9 mouse cellular contexts compared by ENCODE assay signal in genomic region chr4:119157186-119157585, GRCm38 (mm10). TPM values are rescaled to one million over a fixed set of nuclear protein-coding genes. Genes with fewer than 3 reads are reported as not detected.
DNase-seq lines count a peak whose midpoint lies in the region; ATAC-seq lines count a peak whose summit lies in the region.
"Had no signal": no experiment of that assay in that cellular context is flagged by ENCODE, and none has a peak within 500 bp of the region (broad histone marks: within the 10 kb centered on the region; RNA-seq: fewer than 3 reads in every experiment).

No protein-coding gene starts in this region.

- no peak overlapping the region for H3K4me3 ChIP-seq in hindbrain, embryonic 11.5 days (ENCODE audit: low read depth, low read length)
- no peak overlapping the region for H3K4me3 ChIP-seq in hindbrain, embryonic 14.5 days (replicated peaks; ENCODE audit: low read length)
- H3K4me3 ChIP-seq: embryonic facial prominence, embryonic 15.5 days had no signal

- no peak overlapping the region for H3K4me2 ChIP-seq in hindbrain, embryonic 11.5 days (replicated peaks; ENCODE audit: low read depth, low read length)
- no peak overlapping the region for H3K4me2 ChIP-seq in hindbrain, embryonic 14.5 days (replicated peaks)
- H3K4me2 ChIP-seq: embryonic facial prominence, embryonic 15.5 days had no signal

- WGBS in hindbrain, embryonic 11.5 days = 37% methylated on average over 2 of the region's 2 CpGs
- WGBS in hindbrain, embryonic 14.5 days = 44% methylated on average over 2 of the region's 2 CpGs

- H3K27me3 ChIP-seq in hindbrain, embryonic 11.5 days (ENCODE audit: control insufficient read depth, insufficient read depth, low read length) = no peaks in the 10 kb centered on the region
- H3K27me3 ChIP-seq in hindbrain, embryonic 14.5 days (ENCODE audit: control insufficient read depth, insufficient read depth, low read length) = no peaks in the 10 kb centered on the region
- H3K27me3 ChIP-seq: embryonic facial prominence, embryonic 15.5 days had no signal

- ATAC-seq in hindbrain, embryonic 11.5 days (ENCODE audit: low FRiP score) = no peak
- ATAC-seq in hindbrain, embryonic 14.5 days (ENCODE audit: low FRiP score) = no peak
- ATAC-seq in inflammation-experienced regulatory T-cells, adult 6 months = peak; percentile 48

- H3K4me1 ChIP-seq in hindbrain, embryonic 11.5 days (replicated peaks; ENCODE audit: control insufficient read depth, insufficient read depth, low read length) = no peaks in the 10 kb centered on the region
- no peaks in the 10 kb centered on the region for H3K4me1 ChIP-seq in hindbrain, embryonic 14.5 days (replicated peaks; ENCODE audit: control insufficient read depth, insufficient read depth, low read length)
- H3K4me1 ChIP-seq: embryonic facial prominence, embryonic 15.5 days had no signal

- peak; percentile 71 for DNase-seq in hindbrain, embryonic 11.5 days (ENCODE audit: low spot score)
- no peak for DNase-seq in hindbrain, embryonic 14.5 days (ENCODE audit: low spot score)
- peak; percentile 44 to 64 for DNase-seq in urinary bladder, postnatal 36 days (ENCODE audit: low spot score in 2 of 2)
- DNase-seq in urinary bladder, adult 2 months (ENCODE audit: low spot score) = no peak
- DNase-seq in c-Kit-positive CD71-positive TER-119-negative erythroid progenitor cells, embryonic 14.5 days (ENCODE audit: low read depth) = peak; percentile 71
- DNase-seq in mesoderm, embryonic 11.5 days (ENCODE audit: low read depth, low spot score) = peak; percentile 64
- no peak for DNase-seq in frontal cortex, postnatal 10 days (ENCODE audit: low spot score in 2 of 2)

- no peaks in the 10 kb centered on the region for H3K9me3 ChIP-seq in hindbrain, embryonic 11.5 days (ENCODE audit: control insufficient read depth, low read length)
- H3K9me3 ChIP-seq in hindbrain, embryonic 14.5 days (ENCODE audit: control insufficient read depth, low read length) = no peaks in the 10 kb centered on the region
- H3K9me3 ChIP-seq: embryonic facial prominence, embryonic 15.5 days had no signal

- H3K36me3 ChIP-seq in hindbrain, embryonic 11.5 days (ENCODE audit: control insufficient read depth, insufficient read depth, low read length) = no peaks in the 10 kb centered on the region
- H3K36me3 ChIP-seq in hindbrain, embryonic 14.5 days (replicated peaks; ENCODE audit: control insufficient read depth, insufficient read depth) = no peaks in the 10 kb centered on the region
- H3K36me3 ChIP-seq: embryonic facial prominence, embryonic 15.5 days had no signal

- no peak overlapping the region for H3K27ac ChIP-seq in hindbrain, embryonic 11.5 days (ENCODE audit: low read depth, low read length)
- no peak overlapping the region for H3K27ac ChIP-seq in hindbrain, embryonic 14.5 days
- H3K27ac ChIP-seq: embryonic facial prominence, embryonic 15.5 days had no signal

- H3K9ac ChIP-seq in hindbrain, embryonic 11.5 days (ENCODE audit: low read depth, low read length) = no peak overlapping the region
- H3K9ac ChIP-seq in hindbrain, embryonic 14.5 days = no peak overlapping the region
- H3K9ac ChIP-seq: embryonic facial prominence, embryonic 15.5 days had no signal

RNA-seq across cellular contexts. Expression of gene Zfp691, which starts 16.8 kb away (rescaled TPM):
- 7.4 and 8.3 TPM in 2 replicates for polyA plus RNA-seq in hindbrain, embryonic 11.5 days (2014; fragmentation: Nextera tagmentation; extraction: Ambion mirVana)
- polyA plus RNA-seq in hindbrain, embryonic 14.5 days (2014; fragmentation: Nextera tagmentation; extraction: Ambion mirVana) = 3.2 and 4.9 TPM in 2 replicates
- 8.9 and 9.7 TPM in 2 replicates for polyA plus RNA-seq in urinary bladder, adult 2 months (2012; rRNA removed)
- 1 to 10 TPM; 4.2 to 5.4 (median 4.4) TPM for polyA plus RNA-seq in inflammation-experienced regulatory T-cells, adult 6 months (2017; shearing (Covaris generic))

RNA-seq across cellular contexts. Expression of gene Ermap, which starts 32.6 kb away (rescaled TPM):
- 9.9 and 11.1 TPM in 2 replicates for polyA plus RNA-seq in hindbrain, embryonic 11.5 days (2014; fragmentation: Nextera tagmentation; extraction: Ambion mirVana)
- polyA plus RNA-seq in hindbrain, embryonic 14.5 days (2014; fragmentation: Nextera tagmentation; extraction: Ambion mirVana) = 0.77 and 2.5 TPM in 2 replicates
- 0.15 and 0.33 TPM in 2 replicates for polyA plus RNA-seq in urinary bladder, adult 2 months (2012; rRNA removed)
- under 1 TPM; 0.10 to 0.82 (median 0.71) TPM for polyA plus RNA-seq in inflammation-experienced regulatory T-cells, adult 6 months (2017; shearing (Covaris generic))

RNA-seq across cellular contexts. Expression of gene Svbp, which starts 37.9 kb away (rescaled TPM):
- 177 and 201 TPM in 2 replicates for polyA plus RNA-seq in hindbrain, embryonic 11.5 days (2014; fragmentation: Nextera tagmentation; extraction: Ambion mirVana)
- 221 and 251 TPM in 2 replicates for polyA plus RNA-seq in hindbrain, embryonic 14.5 days (2014; fragmentation: Nextera tagmentation; extraction: Ambion mirVana)
- 48.0 and 51.4 TPM in 2 replicates for polyA plus RNA-seq in urinary bladder, adult 2 months (2012; rRNA removed)
- polyA plus RNA-seq in inflammation-experienced regulatory T-cells, adult 6 months (2017; shearing (Covaris generic)) = 10 to 100 TPM; 56.5 to 71.6 (median 62.1) TPM

RNA-seq across cellular contexts. Expression of gene Slc2a1, which starts 48.7 kb away (rescaled TPM):
- polyA plus RNA-seq in hindbrain, embryonic 11.5 days (2014; fragmentation: Nextera tagmentation; extraction: Ambion mirVana) = 134 and 137 TPM in 2 replicates
- polyA plus RNA-seq in hindbrain, embryonic 14.5 days (2014; fragmentation: Nextera tagmentation; extraction: Ambion mirVana) = 86.5 and 92.1 TPM in 2 replicates
- polyA plus RNA-seq in urinary bladder, adult 2 months (2012; rRNA removed) = 36.2 and 38.7 TPM in 2 replicates
- 10 to 100 TPM; 29.4 to 37.6 (median 36.4) TPM for polyA plus RNA-seq in inflammation-experienced regulatory T-cells, adult 6 months (2017; shearing (Covaris generic))

Comparison
In these comparisons a context has a peak if more than half of its experiments do, and no peak if none do; other contexts are left out.
1. DNase-seq: peak in hindbrain, embryonic 11.5 days (single experiment), urinary bladder, postnatal 36 days (2 of 2), c-Kit-positive CD71-positive TER-119-negative erythroid progenitor cells, embryonic 14.5 days (single experiment) and mesoderm, embryonic 11.5 days (single experiment); none in hindbrain, embryonic 14.5 days (single experiment), urinary bladder, adult 2 months (single experiment) and frontal cortex, postnatal 10 days (0 of 2).